Mouse (Mus musculus) adipocyte (in vitro differentiated cells): Measurements from ENCODE around the gene Platr17.
A peak's percentile ranks its signal among the peaks of the same experiment; 100 is the strongest.
"Not testable (repeated sequence)": the region's sequence is repeated elsewhere in the genome, so short reads cannot be mapped to it uniquely, and the experiment has no call there.

Experiments used
- DNase-seq: peaks from one replicate; pipeline ENCODE4 v3.0.0-alpha.2; 2016; ENCODE audit warnings: low spot score

The Platr17 gene

DNA sequence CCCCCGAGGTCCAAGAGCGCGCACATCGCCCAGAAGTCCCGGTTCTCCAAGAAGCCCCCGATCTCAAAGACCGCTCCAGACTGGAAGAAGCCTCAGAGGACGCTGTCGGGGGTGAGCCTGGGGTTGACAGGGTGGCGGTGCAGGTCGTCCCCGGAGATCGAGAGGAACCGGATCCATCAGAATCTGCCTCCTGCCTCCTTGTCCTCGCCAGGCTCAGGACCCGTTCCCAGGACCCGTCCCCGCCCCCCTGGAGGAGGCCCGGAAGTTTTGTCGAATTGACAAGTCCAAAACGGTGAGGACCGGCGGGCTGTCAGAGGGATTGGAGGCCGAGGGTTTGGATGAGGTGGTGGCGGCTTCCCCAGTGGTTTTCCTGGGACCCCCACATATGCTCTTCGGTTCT lies 36.0 kb downstream of the Platr17 start:
- DNase-seq = no peak

DNA sequence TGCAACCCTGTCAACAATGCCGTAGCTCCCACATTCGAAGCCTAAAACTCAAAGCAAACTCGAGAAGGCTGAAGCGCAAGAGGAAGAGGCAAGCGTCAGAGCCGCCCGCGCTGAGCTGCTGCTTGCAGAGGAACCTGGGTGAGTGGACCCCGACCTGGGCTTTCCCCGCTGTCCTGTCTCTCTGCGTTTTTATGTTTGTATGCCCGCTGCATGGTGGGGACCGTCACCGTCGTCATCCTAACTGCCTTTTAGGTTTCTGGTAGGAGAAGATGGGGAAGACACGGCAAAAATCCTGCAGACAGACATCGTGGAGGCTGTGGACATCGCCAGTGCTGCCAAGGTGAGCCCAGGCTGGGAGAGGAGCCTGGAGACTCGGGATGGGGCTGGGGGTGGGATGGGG lies 36.4 kb downstream of the Platr17 start:
- DNase-seq = no peak

DNA sequence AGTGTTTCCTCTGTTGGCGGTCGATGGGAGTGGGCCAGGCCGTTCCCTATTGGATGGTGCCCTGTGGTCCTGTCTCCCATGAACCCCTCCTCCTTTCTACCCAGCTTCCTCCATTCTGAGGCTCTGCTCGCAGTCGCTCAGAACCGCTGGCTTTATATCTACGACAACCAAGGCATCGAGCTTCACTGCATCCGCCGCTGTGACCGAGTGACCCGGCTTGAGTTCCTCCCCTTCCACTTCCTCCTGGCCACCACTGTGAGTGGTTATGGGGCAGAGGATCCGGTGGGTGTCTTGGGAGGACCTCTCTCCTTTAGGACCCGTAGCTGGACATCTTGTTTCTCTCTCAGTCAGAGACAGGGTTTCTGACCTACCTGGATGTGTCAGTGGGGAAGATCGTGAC lies 38.5 kb downstream of the Platr17 start:
- no peak for DNase-seq

GRCm38 (mm10) chr17:33947430-33948089 lies 42.6 kb downstream of the Platr17 start:
- no peak for DNase-seq

DNA sequence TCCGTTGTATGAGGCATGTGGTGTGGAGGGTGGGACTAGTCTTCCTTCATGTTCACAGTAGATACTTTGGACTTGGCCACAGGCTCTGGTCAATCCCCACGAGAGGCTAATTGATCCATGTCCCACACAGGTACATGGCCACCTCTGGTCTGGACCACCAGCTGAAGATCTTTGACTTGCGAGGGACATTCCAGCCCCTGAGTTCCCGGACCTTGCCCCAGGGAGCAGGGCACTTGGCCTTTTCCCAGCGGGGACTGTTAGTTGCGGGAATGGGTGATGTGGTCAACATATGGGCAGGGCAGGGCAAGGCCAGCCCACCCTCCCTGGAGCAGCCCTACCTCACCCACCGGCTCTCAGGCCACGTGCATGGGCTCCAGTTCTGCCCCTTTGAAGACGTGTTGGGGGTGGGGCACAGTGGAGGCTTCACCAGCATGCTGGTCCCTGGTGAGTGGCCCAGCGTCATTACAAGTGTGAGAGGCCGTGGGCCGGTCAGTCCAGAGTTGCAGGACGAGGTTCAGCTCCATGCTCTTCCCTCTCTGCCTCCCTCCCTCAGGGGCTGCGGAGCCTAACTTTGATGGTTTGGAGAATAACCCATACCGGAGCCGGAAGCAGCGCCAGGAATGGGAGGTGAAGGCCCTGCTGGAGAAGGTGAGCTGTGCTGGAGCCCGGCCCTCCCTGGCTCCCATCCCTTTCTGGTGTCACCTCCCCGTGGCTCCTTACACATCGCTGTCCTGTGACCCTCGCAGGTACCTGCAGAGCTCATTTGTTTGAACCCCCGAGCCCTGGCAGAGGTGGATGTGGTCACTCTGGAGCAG lies 43.4 kb downstream of the Platr17 start:
- DNase-seq = no peak

DNA sequence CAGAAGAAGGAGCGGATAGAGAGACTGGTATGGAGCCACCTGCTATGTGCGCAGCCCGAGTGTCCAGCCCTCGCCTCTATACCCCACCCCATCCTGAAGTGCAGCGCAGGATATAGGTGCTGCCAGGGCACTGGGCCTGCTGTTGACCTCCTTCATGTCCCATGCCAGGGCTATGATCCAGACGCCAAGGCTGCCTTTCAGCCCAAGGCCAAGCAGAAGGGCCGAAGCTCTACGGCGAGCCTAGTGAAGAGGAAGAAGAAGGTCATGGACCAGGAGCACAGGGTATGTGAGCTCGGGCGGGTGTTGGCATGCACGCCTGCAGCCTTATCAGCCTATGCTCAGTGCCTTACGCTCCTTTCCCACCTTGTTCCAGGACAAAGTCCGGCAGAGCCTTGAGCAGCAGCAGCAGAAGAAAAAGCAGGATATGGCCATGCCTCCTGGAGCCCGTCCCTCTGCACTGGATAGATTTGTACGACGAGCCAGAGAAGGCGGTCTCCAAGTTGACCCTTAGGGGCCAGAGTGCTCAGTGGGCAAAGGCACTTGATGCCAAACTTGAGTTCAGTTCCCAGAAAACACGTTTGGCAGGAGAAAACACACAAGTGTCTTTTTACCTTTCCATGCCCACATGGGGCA lies 44.1 kb downstream of the Platr17 start:
- DNase-seq = no peak

- DNase-seq = no peak
Observed at GRCm38 (mm10) chr17:33950131-33950625, 45.2 kb downstream of the Platr17 start.

- peak; percentile 93 for DNase-seq
Observed at GRCm38 (mm10) chr17:33951021-33951946, 46.3 kb downstream of the Platr17 start, which contains the start of gene B3galt4. Gene B3galt4, minus strand, starts transcription at chr17:33951488.

DNA sequence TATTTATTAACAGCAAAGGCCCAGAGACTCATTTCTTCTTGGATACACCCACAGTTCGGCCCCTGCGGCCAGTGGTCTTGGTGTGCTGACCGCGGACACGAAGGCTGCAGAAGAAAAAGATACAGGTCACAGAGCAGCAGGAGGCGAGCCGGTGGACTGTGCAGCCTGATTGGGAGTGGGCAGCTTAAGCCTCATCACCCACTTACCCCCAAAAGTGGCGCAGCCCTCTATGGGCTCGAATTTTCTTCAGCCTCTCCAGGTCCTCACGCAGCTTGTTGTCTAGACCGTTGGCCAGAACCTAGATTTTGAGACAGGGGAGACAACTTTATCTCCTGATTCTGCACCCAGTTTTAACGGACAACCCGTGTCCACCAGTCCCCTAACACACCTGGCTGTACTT lies 47.1 kb downstream of the Platr17 start:
- DNase-seq = not testable (repeated sequence)

- DNase-seq = no peak
Observed at GRCm38 (mm10) chr17:33952879-33953278, 47.9 kb downstream of the Platr17 start.

GRCm38 (mm10) chr17:33953310-33953709 lies 48.4 kb downstream of the Platr17 start:
- no peak for DNase-seq

DNA sequence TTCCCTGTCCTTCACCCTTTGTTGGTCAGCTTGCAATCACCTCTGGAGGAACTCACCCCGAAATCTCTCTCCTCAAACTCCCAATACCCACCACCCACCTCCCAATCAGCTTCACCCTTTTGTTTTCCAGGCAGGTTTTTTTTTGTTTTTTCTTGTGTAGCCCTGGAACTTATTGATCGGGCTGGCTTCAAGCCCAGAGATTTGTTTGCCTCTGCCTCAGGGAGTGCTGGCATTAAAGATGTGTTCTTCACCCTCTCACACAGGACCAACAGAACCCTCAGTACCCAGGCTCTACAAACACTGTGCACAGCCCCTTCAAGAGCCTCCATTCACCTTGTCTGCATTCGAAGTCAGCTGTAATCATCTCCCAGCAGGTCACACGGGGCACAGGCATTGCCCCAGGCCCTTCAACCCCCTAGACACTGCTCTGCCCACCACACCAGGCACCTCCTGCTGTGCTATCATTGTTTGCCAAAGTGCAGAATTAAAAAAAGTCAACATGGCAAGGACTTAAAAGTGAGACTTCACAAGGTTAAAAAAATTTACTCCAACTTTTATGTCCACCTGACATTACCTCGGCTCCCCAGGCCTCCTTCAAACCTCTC lies 49.1 kb downstream of the Platr17 start:
- DNase-seq = no peak

DNA sequence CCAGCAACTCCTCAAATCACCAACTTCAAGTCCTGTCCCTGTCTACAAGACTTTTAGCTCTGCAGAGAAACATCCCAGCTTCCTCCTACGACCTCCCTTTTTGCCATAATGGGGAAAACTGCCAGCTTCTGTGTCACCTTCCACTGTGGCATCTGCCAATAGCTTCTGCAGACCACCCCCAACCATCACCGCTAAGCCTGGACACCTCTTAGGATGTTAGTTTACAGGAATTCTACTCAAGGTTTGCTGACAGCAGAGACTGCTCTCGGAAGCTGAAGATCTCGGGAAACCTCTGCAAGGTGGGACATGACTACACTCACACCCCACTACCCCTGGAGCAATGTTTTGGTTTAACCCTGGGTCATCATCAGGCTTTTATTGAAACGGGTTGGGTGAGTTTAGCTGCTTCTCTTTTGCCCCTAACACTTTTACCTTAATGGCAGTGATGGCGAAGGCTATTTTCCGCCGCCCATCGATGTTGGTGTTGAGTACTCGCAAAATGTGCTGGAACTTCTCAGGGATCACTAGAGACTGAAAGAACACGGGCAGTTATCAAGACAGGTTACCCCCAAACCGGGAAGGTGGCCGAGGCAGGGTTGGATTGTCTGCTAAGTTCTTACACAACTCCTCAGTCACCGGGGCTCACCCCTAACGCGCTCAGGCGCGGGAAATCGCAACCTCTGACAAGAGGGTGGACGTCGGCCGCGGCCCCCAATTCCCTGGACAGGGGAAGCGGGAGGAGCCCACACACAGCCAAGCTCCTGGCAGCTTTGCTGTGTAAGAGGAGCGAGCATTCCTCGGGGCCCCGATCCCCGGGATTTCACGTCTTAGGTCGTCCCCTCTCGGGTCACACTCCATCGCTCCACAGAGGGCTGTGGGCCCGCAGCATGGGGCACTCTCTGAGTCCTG lies 50.0 kb downstream of the Platr17 start:
- peak; percentile 62 for DNase-seq

DNA sequence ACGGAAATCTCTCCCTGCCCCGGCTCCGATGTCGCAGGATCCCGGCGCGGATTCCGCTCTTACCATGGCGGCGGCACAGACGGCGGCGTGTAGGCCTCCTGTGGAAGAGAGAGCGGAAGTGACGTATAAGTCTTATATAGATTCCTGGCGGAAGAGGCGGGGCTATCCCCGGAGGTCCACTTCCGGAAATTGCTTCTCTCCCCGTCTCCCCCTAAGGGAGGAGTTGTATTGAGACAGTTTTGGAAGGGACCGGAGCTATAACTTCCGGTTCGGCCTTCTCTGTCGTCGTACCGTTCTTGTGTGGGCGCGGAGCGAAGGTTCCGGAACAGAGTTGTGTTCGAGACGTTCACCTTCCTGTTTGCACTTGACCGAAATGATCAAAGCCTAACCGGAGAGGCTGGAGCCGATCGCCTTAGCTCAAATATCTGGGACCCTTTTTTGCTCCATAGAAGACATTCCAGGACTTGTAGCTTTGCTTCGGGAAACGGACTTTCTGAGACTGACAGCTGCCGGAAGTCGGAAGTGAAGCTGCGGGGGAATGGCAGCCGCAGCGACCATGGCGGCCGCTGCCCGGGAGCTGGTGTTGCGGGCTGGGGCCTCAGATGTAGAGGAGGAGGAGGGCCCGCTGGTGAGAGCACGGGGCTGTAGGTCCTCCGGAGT lies 50.8 kb downstream of the Platr17 start, which contains the start of the genes Vps52 and Rps18:
Vps52 (plus strand) TSS at position 258 of the 660 bp plus-strand sequence.
Rps18 (minus strand) TSS at position 447 of the 660 bp plus-strand sequence.
- DNase-seq = peak; percentile 97
